Mouse (Mus musculus) left cerebral cortex, postnatal 4 days (tissue): Measurements from ENCODE around the gene Ddr1. TPM values are rescaled to one million over a fixed set of nuclear protein-coding genes. Genes with fewer than 3 reads are reported as not detected.
"Not testable (repeated sequence)": the region's sequence is repeated elsewhere in the genome, so short reads cannot be mapped to it uniquely, and the experiment has no call there.

Experiments
- DNase-seq: peaks from one replicate; pipeline ENCODE4 v3.0.0-alpha.2; 2022
- intact Hi-C: fragments of 180-260 bp; cut with DNase I; formaldehyde crosslinking; loops from one replicate; pipeline ENCODE4 v1.15.1; 2025
- total RNA-seq, 2 experiments: library from RNA; stranded (reverse); gene quantifications; 2 replicates each; pipeline ENCODE4 v1.2.3; 2021

Gene Ddr1
- 10 to 100 TPM; 42.6 to 50.1 TPM for total RNA-seq

DNA sequence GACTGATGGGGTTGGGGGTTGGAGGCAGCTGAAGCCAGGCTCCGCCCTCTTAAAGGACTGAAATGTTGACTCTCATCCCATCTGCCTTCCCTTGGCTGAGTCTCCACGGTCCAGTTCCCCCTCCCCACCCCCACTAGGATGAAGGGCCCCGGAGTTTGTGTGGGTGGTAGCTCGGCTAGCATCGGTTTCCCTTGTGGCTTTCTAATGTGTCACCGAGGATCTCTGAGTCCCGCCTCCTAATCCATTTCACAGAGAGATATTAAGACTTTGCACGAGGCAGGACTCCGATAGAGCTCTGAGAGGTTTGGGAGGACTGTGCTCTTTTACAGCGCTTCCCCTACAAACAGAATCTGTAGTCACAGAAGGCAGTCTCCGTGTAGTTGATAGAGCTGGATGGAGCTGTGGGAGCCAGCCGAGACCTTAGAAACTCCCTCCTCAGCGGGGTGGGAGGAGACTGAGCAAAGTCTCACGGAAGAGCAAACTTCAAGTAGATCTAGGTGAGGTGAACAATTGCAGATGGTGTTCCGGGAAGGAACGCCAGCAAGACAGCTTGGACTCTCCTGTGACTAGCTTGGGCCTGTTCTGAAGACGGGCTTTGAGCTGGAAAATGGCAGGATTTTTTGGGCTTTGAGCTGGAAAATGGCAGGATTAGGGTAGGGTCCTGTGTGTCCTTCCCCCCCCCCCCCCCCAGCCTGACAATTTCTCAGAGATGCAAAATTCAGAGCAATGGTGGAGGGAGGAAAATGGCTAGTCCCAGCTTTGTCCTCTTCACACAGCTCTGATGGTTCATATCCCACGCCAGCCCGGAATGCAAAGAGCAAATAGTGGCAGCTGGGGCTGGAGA, at the start of gene Ddr1:
Ddr1 (minus strand) TSS at position 1 of the 844 bp plus-strand sequence.
- peak; percentile 89 for DNase-seq
- intact Hi-C loops: no loop called here

DNA sequence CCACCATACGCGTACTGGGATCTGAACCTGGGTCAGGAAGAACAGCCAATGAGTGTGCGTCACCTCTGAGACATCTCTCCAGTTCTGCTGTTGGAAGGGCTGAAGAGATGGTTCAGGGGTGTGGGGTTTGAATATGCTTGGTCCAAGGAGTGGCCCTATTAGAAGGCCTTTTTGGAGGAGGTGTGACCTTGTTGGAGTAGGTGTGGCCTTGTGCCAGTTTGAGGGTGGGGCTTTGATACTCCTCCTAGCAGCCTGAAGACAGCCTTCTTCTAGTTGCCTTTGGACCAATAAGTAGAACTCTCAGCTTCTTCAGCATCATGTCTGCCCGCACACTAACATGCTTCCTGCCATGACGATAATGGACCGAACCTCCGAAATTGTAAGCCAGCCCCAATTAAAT, 49.2 kb upstream of the Ddr1 start:
- DNase-seq: no peak
- intact Hi-C loops: no loop called here

DNA sequence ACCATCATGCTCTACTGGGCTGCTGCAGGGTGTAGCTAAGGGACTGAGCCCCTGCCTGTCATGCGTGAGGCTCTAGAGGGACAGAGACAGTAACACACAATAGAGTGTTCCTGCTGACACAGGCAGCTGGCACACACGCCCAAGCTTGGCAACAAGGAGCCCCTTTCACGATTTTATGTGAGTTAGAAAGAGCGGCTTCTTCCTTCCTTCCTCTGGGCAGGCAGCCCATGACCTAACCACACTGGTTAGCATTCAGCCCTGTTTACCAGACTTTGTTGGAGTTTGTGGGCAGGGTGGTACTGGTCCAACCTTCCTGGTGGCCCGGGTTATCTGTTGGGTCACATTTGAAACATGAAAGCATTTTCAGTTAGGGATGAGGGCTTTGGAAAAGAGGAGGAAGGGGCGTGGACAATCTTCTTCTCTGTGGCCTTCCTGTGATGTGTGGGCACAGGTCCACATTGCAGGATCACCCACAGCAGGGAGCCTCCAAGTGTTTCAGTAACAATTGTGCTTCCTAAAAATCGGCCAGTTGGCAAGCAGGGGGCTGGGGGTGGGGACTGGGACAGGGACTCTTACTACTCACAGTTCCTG, 47.9 kb upstream of the Ddr1 start:
- intact Hi-C loops: no loop called here
- peak; percentile 91 for DNase-seq

DNA sequence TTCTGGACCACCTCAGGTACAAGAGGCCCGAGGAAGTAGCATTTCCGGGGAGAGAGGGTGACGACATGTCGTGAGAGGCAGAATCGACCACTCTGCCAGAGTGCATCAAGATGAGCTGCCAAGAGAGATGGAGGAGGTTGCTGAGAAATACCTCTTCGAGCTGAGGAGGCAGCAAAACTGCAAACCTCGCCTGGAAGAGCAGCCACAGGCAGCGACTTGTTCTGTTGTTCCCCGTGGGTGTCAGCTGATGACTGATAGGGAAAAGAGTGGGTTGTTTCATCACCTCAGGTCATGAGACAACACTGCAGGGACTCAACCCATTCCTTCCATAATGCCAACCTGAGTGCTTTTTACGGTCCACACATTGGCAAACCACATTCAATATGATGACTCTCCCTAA, 45.3 kb upstream of the Ddr1 start:
- no peak for DNase-seq
- intact Hi-C loops: no loop called here

DNA sequence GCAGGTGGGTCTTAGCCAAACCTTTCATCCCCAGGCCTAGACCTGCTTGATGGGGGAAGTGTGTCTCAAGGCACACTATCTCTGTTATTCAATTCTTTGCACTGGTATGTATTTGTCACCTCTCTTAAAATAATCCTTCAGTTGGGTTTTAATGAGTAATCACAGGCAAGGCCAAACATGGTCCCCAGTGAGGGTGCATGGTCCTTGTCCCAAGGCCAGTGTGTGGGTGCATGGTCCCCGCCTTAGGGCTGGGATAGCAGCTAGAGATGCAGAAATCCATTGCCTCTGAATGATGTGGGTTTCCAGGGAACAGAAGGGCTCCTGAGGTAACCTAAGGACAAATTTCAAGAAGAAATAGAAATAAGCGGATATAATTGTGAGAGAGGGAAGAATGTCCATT, 39.9 kb upstream of the Ddr1 start:
- intact Hi-C loops: loop anchor here (5.0 kb wide), 1 partner anchor 78 kb away; the partner anchor contains the start of genes Flot1 and Ier3

DNA sequence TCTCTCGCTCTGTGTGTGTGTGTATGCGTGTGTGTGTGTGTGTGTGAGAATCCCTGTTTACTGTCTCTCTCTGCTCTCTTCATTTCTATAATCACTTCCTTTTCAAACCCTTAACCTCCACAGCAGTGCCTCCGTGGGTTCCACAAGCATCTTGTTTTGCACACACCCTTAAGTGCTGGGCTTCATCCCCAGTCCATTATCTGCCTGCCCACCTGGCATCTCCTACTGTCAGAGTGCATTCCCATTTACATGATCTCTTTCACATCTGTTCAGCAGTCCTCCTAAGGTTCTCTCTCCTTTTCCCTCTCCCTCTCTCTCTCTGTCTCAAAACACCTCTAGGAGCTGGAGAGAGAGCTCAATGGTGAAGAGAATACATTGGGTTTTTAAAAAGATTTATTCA, 38.5 kb upstream of the Ddr1 start:
- no peak for DNase-seq
- intact Hi-C loops: loop anchor here (5.0 kb wide), 1 partner anchor 79 kb away; the partner anchor contains the start of genes Flot1 and Ier3

More for the DNA sequence above, 39.9 kb upstream of the Ddr1 start:
- no peak for DNase-seq

DNA sequence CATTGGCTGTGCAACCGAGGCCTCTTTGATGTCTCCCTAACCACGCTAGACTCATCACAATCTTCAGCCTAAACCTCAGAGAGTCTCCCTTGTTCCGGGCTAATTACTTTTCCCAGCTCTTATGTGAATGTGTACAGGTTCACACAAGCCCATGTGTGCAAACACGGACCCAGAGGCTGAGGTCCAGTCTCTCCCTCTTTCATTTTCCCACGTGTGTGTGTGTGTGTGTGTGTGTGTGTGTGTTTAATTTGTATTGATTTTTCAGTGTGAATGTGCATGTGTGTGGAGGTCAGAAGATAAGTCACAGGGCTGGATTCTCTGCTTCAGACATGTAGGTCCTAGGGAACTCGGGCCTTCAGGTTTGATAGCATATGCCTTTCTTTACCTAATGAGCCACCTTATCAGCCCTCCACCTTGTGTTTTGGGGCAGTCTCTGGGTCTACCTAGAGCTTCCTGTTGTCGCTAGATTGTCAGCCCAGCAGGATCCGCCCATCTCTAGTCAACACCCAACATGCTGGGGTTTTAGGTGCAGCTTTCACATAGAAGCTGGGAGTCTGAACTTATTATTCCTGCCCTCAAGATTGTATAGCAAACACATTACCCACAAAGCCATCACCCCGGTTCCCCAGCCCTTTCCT, 37.3 kb upstream of the Ddr1 start:
- intact Hi-C loops: loop anchor here (5.0 kb wide), 1 partner anchor 81 kb away; the partner anchor contains the start of genes Flot1 and Ier3
- DNase-seq: no peak

DNA sequence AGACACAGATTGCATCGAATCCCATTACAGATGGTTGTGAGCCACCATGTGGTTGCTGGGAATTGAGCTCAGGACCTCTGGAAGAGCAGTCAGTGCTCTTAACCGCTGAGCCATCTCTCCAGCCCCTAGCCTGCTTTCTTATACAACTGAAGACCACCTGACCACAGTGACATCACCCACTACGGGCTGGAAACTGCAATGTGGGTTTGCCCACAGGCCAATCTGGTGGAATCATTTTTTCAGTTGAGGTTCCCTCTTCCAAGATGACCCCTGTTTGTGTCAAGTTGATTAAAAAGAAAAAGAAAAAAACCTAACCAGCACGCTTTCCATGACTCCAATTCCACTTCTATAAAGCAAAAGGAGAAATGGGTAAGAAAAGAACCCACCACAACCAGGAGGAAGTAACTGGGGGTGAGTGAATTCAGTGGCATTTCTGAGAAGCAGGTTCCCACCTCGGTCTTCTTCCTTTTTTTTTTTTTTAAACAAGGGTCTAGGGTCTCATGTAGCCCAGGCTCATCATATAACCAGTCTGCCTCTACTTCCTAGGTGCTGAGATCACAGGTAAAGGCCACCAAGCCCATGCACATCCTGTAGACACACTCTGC, 36.0 kb upstream of the Ddr1 start:
- intact Hi-C loops: loop anchor here (5.0 kb wide), 1 partner anchor 82 kb away; the partner anchor contains the start of genes Flot1 and Ier3
- DNase-seq: no peak

DNA sequence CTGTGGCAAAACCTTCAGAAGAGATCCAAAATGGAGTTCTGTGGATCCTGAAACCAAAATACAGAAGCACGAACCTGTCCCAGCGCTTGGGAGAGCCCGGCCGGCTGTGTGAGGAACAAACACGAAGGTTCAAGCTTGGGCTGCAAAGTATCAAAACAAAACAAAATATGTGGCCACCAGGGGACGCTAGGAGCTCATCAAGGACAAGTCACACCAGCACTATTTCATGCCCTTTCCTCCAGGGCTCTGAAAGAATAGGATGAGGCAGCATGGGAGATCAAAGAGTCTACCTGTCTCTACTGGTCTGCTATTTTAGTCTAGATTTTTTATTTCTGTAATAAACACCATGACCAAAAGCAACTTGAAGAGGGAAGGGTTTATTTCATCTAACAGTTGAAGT, 35.3 kb upstream of the Ddr1 start:
- intact Hi-C loops: loop anchor here (5.0 kb wide), 2 partner anchors 83 to 157 kb away; partner anchors contain the start of genes Flot1 and Ier3

DNA sequence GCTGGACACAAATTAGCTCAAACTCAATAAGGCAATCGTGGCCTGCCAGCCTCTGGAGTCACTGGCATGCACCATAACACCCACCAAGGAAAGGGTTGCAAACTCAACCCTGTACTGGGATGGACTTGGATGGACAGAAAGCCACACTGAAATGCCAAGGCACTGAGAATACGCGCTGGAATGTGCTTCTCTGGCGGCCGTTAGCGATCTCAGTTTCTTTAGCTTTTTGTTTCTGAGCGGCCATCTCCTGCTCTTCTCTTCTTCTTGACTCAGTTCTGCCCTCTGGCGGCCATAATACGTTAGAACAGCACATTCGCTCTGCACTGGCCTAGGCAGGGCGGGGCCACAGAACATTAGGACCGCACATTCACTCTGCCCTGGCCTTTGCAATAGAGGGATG, 33.3 kb upstream of the Ddr1 start:
- DNase-seq: peak; percentile 80
- intact Hi-C loops: loop anchor here (5.0 kb wide), 1 partner anchor 155 kb away; no protein-coding TSS in a partner anchor

More for the DNA sequence above, 35.3 kb upstream of the Ddr1 start:
- DNase-seq: peak; percentile 94

DNA sequence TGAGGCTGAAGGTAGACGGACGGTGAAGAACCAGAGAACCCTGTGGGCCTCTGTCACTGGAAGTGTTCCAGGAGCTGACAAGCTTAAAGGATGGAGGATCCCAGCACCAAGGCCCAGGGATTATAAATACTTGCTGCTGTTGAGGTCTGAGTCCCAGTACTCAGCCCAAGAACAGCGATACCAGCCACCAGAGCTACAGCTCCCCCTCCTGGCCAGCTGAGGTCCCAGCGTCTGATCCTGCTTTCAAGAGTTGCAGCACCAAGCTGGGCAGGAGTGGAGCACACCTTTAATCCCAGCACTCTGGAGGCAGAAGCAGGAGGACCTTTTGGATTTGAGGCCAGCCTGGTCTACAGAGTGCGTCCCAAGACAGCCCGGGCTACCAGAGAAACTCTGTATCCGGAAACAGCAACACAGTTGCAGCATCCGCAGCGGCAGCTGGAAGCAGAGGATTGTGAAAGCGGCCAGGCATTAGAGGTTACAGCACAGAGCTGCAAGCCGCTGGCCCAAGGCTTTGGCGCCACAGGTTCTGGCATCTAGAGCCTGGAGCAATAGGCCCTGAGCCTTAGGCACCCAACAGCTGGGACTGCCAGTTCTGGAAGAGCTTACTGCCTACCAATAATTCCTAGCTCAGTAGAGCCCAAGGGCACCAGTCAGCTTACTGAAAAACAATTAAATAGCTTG, 32.0 kb upstream of the Ddr1 start:
- peak; percentile 77 for DNase-seq
- intact Hi-C loops: loop anchor here (5.0 kb wide), 1 partner anchor 154 kb away; no protein-coding TSS in a partner anchor

DNA sequence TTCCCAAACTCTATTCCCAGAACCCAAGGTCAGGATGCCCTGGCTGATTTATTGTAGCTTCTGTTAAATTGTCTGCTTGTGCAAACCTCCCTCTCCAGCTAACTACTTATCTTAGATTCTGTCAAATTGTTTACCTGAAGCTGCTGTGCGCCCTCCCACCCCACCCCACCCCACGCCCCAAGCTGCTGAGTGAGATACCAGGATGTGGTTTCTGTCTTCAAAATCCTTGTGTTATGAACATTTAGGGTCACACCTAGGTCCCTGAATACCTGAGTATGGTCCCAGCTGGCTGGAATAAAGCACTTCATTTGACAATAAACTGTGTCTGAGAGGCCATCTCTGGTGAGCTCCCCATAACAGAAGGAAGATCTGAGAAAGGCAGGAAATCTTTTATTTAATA, 30.1 kb upstream of the Ddr1 start:
- no peak for DNase-seq
- intact Hi-C loops: no loop called here

DNA sequence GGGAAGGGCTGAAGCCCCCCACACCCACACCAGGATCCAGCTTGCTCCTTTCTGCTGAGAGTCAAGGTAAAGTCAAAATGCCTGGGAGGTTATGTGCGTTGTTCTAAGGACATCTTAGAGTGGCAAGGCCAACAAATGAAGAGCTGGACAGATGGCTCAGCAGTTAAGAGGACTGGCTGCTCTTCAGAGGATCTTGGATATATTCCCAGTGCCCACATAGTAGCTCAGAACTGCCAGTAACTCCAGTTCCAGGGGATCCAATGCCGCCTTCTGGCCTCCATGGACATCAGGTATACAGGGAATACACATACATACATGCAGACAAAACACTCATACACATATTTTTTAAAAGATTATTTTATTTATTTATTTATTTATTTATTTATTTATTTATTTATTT, 29.0 kb upstream of the Ddr1 start:
- intact Hi-C loops: no loop called here
- no peak for DNase-seq

DNA sequence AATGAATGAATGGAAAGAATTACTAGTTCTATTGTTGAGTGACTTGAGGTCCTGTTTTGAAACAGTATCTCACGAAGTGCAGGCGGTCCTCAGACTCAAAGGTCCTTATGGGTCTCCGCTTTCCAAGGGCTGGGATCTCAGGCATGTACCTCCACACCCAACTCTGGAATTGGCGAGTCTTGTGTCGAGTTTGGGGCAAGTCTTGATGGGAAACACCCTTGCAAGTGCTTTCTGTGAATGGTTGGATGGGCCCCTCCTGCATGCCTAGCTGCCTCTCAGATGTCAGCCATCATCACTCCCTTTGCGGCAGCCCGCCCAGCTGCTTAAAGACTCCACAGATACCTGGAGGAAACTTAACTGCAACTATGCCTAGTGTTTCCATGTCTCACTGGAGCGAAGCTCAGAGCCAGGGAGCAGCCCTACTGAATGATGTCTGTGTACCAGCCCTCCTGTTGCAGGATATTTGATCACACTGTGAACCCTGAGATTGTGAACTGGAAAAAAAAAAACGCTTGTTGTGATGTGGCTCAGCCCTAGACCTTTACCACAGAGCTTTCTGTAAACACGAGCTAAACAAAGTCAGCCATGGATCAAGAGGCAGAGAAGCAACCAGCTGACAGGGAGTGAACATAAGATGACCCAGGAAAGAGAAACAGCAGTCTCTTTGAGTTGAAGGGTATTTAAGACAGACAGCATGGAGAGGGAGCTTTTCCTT, 27.2 kb upstream of the Ddr1 start:
- intact Hi-C loops: no loop called here
- no peak for DNase-seq

DNA sequence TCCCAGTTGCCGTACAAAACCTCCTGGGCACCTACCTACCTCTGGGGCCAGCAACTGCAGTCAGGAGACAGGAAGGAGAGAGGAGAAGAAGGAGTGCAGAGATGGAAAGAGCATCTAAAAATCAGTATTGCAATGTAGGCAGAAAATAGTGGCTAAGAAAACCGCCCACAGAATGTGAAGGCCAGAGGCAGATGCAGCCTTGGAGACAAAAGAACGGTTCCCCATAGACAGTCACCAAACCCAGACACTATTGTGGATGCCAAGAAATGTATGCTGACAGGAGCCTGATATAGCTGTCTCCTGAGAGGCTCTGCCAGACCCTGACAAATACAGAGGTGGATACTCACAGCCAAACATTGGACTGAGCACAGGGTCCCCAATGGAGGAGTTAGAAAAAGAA, 25.7 kb upstream of the Ddr1 start:
- intact Hi-C loops, DNase-seq: not testable (repeated sequence)

DNA sequence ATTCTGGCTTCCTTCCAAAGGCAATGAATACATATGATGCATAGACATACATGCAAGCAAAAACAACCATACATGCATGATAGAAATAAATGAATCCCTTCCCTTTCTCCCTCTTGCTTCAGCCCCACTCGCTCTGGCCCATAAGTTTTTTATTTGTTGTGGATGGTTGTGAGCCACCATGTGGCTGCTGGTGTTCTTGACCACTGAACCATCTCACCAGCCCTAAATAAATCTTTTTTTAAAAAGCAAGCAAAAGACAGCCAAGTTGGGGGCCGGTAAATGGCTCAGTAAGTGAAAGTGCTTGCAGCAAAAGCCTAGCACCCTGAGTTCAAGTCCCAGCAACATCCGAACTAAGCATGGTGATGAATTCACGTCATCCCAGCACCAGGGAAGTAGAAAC, 24.4 kb upstream of the Ddr1 start:
- intact Hi-C loops: loop anchor here (5.0 kb wide), 1 partner anchor 92 kb away; no protein-coding TSS in a partner anchor
- DNase-seq: no peak

DNA sequence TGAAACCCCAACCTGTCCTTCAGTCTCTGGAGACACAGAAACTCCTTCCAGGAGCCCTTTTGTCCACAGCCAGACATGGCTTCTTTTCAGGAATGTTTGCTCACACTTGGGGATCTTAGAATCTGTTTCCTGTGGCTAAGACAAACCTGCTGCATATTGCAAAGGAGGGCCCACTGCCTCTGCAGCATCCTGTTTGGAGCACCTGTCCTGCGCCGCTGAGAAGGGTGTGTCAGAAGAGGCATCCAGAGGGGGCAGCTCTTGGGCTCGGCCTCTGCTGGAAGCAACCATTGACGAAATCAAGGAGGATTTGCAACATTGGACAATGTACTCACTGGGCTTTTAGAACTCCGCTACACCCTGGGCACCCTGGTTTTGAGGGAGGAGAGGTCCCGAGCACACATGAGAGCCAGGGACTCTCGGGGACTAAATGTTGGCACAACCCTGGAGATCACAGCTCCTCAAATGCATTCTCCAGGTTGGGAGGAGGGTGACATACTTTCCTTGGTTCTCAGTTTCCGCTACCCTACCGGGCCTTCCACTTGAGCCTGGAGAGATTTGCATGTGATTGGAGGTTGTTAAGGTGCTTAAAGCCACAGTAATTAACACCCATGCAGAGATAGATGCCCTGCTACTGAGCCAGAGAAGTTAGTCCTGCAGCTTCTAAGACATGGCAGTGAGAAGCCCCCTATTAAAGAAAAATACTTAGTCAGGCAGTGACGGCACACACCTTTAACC, 23.2 kb upstream of the Ddr1 start:
- DNase-seq: no peak
- intact Hi-C loops: loop anchor here (5.0 kb wide), 1 partner anchor 90 kb away; no protein-coding TSS in a partner anchor

DNA sequence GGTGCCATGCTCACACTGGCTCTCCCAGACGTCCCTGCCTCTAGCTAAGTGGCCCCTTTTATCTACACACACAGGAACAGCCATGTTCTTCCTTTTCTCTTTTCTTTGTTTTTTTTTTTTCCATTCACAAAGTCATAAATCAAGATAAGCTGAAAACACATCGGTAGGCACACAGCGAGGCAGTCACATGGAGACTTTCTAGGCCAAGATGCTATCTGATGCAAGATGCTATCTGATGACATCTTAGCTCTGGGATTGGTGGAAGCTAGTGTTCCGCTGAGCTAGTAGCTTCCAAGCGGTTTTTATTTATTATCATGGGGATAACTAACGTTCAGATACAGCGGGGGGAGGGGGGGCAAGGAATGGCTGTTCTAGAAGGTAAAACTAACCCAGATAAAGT, 22.6 kb upstream of the Ddr1 start:
- DNase-seq: no peak
- intact Hi-C loops: loop anchor here (5.0 kb wide), 1 partner anchor 90 kb away; no protein-coding TSS in a partner anchor
